Mouse (Mus musculus) spleen, embryonic (tissue): ENCODE data around the gene Sdhaf3.

Experiments used
- CTCF ChIA-PET: fragments of 350-600 bp; sonication (Branson Sonifier 250); formaldehyde crosslinking; loops from one replicate; lab custom pipeline; 2022; lab: Charles Lee

Sdhaf3 gene

DNA sequence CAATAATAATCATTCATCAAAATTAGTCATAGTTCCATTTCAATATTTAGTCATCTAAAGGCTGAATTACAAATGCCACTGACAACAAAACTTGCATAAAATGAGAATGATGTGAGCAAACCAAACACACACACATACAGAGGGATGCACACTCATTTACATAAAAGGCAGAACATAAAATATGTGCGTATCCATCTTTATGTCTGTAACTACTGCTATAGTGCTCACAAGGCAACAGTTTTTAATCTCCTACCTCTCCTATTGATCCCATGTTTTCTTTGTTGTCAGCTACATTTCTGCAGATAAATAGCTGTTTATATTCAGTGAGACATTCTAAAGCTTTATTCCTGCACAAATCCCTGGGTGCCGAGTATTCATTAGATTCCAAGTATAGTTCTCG is 107.0 kb downstream of the Sdhaf3 start:
- CTCF ChIA-PET: no interaction called here

DNA sequence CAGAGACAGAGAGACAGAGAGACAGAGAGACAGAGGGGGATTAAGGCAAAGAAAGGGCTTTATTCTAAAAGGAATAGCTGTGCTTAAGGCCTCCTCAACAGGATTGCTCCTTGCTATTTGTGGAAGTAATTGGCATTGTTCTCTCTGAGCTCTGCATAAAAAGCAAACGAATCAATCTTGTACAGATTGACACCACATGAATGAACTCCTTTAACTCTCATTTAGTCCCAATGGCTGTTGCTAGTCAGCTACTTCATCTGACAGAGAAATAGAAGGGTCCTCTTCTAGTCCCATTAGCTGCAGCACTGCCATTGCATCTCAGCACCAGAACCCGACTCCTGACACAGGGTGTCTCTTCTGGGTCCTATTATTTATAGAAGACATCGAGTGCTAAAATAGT is 113.0 kb downstream of the Sdhaf3 start:
- CTCF ChIA-PET: interaction anchor here (0.7 kb wide), 1 partner anchor 66 kb away, joined by 4 read pairs; no protein-coding TSS in a partner anchor

- CTCF ChIA-PET: no interaction called here
Observed at GRCm38 (mm10) chr6:7069463-7069862, 113.7 kb downstream of the Sdhaf3 start.

DNA sequence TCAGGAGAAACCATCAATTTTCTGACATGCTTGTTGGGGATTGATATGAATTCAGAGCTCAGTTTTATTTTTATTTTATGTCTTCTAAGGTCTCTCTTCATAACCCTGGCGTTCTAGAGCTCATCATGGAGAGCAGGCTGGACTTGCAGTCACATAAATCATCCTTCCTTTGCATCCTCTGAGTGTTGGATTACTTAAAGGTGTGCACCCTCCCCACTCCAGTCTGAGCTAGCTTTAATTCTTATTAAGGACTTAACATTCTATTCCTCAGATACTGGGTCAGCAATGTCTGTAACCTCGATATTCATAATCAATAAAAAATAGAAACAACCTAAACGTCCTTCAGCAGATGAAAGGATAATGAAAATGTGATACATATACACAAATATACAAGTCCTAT is 126.2 kb downstream of the Sdhaf3 start:
- CTCF ChIA-PET: no interaction called here

DNA sequence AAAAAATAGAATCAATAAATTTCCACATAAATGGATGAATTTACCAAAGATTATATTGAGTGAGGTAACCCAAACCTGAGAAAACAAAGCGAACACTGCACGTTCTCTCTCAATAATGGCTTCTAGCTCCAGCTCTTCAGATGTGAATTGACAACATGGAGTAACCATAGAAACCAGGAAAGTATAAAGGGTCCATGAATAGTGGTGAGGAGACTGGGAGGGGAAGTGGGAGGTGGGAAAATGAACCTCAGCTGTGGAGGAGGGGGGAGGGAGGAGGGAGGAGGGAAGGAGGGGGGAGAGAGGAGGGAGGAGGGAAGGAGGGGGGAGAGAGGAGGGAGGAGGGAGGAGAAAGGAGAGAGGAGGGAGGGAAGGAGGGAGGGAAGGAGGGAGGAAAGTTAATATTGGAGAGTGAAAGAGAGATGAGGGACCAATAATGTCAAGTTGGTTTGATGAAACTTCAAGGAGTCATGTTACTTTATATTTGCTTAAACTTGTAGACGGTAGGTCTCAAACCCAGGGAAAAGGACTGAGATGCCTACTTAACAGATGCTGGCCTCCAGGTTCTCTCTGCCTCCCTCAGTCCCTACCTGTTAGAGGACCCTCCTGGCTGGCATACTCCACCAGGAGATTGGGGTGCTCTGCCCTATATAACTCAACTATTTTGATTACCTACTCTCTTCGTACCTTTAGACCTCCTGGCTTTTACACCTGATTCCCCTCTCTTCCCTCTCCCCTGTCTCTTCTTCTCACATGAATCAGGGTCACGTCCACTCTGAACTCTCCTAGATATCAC is 126.9 kb downstream of the Sdhaf3 start:
- CTCF ChIA-PET: no interaction called here

- CTCF ChIA-PET: no interaction called here
Observed at GRCm38 (mm10) chr6:7083661-7084060, 127.9 kb downstream of the Sdhaf3 start.

DNA sequence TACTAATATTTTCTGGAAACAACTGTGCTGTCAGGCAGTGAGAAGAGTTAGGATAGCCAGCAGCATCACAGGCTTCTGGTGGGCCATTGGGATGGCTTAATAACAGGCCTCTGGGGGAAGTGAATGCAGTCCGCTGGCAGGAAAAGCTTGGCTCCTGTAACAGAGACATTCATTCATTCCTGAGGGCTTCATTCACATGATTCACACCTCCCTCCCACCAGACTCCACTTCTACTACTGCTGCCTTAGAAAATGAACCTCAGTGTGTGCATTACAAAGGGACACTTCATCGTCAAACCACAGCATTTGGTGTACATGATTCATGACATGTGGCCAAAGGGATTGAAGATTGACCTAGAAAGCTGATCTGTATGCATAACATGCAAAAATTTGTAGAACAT is 128.6 kb downstream of the Sdhaf3 start:
- CTCF ChIA-PET: no interaction called here

GRCm38 (mm10) chr6:7085506-7085905 is 129.7 kb downstream of the Sdhaf3 start:
- CTCF ChIA-PET: no interaction called here

DNA sequence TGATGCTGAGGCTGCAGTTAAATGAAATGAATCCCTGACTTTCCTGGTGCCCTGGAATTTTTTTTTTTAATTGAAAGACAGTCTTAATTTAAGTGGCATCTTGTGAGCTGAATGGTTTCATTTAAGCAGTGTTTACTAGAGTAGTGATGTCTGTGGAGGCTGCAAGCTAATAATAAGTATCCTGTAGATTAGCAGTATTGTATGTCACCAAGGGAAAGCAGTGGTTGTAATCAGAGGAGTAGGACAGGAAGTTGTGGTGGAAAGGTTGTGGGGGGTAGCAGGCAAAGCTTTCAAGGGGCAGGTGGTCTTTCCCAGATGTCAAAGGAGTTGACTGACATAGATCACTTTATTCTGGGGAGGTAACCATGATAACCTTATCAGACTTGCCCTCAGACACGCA is 136.3 kb downstream of the Sdhaf3 start:
- CTCF ChIA-PET: no interaction called here
